Mouse (Mus musculus) MN1 (cell line): ENCODE measurements at regions not wholly inside any gene's neighbourhood (a gene's known extent, or its start where the extent isn't known, plus 50 kb on each side); places are given as distances from the start of the nearest gene placed in this dataset.

Experiments
- DNase-seq: peaks from one replicate; pipeline ENCODE4 v3.0.0-alpha.2; 2016; ENCODE audit warnings: low spot score

GRCm38 (mm10) chr3:118494611-118495010 lies 67.3 kb upstream of the Dpyd start:
- no peak for DNase-seq

- DNase-seq, result peak; percentile 22
Observed at GRCm38 (mm10) chr3:118500234-118500633, 61.7 kb upstream of the Dpyd start.

GRCm38 (mm10) chr3:118507582-118508237 lies 54.2 kb upstream of the Dpyd start:
- peak; percentile 26 for DNase-seq

- DNase-seq, result no peak
Observed at GRCm38 (mm10) chr3:118510837-118511236, 51.1 kb upstream of the Dpyd start.

GRCm38 (mm10) chr3:118511969-118512368 lies 50.0 kb upstream of the Dpyd start:
- no peak for DNase-seq
